Mouse (Mus musculus) bone marrow macrophage, adult 2 months (primary cell): ENCODE data around the gene Mettl17. TPM values are rescaled to one million over a fixed set of nuclear protein-coding genes. Genes with fewer than 3 reads are reported as not detected.
A peak's percentile ranks its signal among the peaks of the same experiment; 100 is the strongest.
"Not testable (repeated sequence)": the region's sequence is repeated elsewhere in the genome, so short reads cannot be mapped to it uniquely, and the experiment has no call there.

Source experiments
- H3K27ac ChIP-seq: 2 replicates; pipeline ENCODE4 v1.5.1; 2012; ENCODE audit warnings: low read depth, low read length; ENCODE audit not compliant: insufficient read depth
- H3K4me1 ChIP-seq: 2 replicates; pipeline ENCODE4 v1.6.1; 2012; ENCODE audit warnings: low read length; ENCODE audit not compliant: control insufficient read depth, insufficient read depth
- H3K4me3 ChIP-seq: 2 replicates; pipeline ENCODE4 v1.5.1; 2012; ENCODE audit warnings: mild to moderate bottlenecking, low read length, moderate library complexity; ENCODE audit not compliant: insufficient read depth
- CTCF ChIP-seq: IDR thresholded peaks from 2 replicates; pipeline ENCODE4 v1.5.1; 2012; ENCODE audit warnings: low read depth, mild to moderate bottlenecking, low read length, moderate library complexity
- POLR2A ChIP-seq: IDR thresholded peaks from 2 replicates; pipeline ENCODE4 v1.6.1; 2012; ENCODE audit warnings: mild to moderate bottlenecking, low read depth, low read length, borderline replicate concordance
- polyA plus RNA-seq: library from polyadenylated mRNA; stranded (reverse); fragments of >200 nt; gene quantifications from 2 replicates; pipeline ENCODE4 v1.2.4, GENCODE M21; 2012; ENCODE audit not compliant: missing spikeins, insufficient read depth, insufficient read length

Gene Mettl17
- 18.6 and 19.4 TPM in 2 replicates for polyA plus RNA-seq

DNA sequence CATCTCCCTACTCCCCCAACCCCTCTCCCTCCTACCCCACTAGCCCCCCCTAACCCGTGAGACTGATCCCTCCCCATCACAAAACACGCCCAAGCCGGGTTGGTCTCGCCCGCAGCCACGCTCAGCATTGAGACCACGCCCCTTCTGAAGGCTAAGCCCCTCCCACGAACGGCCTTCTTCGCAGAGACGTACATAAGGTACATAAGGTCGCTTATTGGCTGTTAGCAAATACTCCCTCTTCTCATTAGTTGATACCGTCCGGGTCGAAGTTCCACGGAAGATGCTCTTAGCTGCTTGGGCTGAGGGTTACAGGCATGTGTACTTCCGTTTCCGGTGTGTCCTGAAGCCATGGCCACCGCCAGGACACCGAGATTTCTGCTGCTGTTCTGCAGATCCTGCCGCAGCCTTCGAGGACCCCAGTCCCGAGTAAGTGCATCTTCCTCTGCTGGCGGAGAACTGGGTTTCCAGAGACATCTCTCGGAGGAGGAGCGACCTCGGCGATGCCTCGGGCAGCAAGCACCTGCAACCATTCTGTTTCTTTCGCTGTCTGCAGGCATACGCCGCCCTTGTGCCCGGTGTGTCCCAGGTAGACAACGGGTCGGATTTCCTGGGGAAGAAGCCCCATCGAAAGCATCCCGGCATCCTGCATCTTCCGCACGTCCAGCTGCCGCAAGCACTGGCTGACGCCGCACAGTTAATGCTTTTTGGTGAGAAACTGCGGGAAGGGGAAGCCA lies at the start of gene Mettl17:
Mettl17 (plus strand) TSS at position 245 of the 734 bp plus-strand sequence.
- TF ChIP-seq POLR2A (no peak; the same call in 1 of the 2 replicates), CTCF (no peak)
- Histone ChIP-seq H3K4me1 (peaks cover 4% of the 10 kb centered on the region; the same call in 1 of the 2 replicates), H3K4me3 (peak within 1 kb of the TSS; percentile 88), H3K27ac (peak within 1 kb of the TSS; percentile 61)

DNA sequence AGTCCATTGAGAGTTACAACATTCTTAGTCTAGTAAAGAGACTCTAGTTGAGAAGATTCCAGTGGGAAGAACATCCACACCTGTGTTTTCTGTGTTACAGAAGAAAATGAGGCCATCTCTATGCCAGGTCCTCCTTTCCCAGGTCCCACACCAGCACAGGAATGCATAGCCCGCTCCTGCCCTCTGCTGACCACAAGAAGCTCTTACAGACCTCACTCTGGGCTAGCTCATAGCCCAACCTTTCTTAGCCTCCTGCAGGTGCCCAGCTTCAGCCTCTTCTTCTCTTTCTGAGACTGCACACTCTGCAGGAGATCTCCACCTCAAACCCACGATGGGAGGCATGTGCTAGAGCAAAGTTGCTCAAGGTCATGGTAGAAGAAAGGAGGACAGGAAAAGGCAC lies 46.2 kb upstream of the Mettl17 start:
- H3K4me1 ChIP-seq, result peaks cover 21% of the 10 kb centered on the region

DNA sequence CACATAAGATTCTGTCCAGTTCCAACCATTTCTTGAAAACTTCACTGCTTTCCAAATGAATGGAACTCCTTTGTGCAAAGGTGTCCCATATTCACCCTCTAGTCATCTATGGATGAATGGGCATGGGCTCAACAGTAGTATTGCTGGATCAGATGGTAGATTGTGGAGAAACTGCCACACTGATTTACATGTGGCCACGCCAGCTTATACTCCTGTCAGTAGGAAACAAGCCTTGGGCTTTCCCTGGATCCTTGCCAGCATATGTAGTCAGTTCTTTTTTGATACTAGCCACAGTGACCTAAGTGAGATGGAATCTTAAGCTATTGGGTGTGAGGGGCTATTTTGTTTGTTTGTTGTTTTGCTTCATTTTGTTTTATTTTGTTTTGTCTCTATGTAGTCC lies 42.4 kb upstream of the Mettl17 start:
- Histone ChIP-seq H3K27ac (no peak overlapping the region), H3K4me1 (peaks cover 28% of the 10 kb centered on the region), H3K4me3 (no peak overlapping the region)
- TF ChIP-seq CTCF (no peak), POLR2A (no peak)

More for the DNA sequence above, 46.2 kb upstream of the Mettl17 start:
- H3K4me3 ChIP-seq, H3K27ac ChIP-seq: not testable (repeated sequence)

DNA sequence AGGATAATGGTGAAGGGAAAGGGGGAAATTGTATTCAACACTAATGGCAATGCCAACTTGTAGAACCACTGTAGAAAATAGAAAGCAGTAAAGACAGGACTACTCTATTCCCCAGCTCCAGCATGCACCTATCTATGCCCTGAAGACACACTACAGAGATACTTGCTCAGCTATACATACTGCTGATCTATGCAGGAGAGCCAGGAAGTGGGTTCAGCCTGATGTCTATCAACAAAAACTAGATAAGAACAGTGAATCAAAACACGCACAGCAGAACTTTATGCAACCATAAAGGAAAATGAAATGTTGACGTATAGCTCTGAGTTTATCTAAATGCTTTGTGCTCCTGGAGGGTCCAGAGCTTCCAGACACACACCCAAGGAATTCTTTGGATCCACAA lies 41.9 kb upstream of the Mettl17 start:
- peaks cover 28% of the 10 kb centered on the region for H3K4me1 ChIP-seq
- H3K4me3 ChIP-seq, result no peak overlapping the region
- no peak for TF ChIP-seq CTCF
- no peak overlapping the region for H3K27ac ChIP-seq

DNA sequence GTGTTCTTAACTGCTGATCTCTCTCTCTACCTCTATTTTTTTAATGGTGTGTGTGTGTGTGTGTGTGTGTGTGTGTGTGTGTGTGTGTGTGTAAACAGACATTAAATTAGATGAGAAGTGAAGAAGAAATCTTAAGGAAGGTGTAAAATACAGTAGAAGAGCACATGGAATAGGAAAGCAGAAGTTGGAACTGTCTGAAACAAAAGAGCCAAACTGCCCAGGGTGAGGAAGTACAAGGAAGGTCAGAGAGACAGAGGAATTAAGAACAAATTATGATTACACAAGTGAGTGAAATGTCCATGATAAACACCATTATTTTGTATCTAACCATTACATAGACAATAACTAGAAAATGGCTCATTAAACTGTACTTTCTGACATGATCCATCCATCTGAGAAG lies 40.8 kb upstream of the Mettl17 start:
- Histone ChIP-seq H3K27ac (no peak overlapping the region), H3K4me1 (peaks cover 28% of the 10 kb centered on the region), H3K4me3 (no peak overlapping the region)
- TF ChIP-seq CTCF (no peak), POLR2A (no peak)

DNA sequence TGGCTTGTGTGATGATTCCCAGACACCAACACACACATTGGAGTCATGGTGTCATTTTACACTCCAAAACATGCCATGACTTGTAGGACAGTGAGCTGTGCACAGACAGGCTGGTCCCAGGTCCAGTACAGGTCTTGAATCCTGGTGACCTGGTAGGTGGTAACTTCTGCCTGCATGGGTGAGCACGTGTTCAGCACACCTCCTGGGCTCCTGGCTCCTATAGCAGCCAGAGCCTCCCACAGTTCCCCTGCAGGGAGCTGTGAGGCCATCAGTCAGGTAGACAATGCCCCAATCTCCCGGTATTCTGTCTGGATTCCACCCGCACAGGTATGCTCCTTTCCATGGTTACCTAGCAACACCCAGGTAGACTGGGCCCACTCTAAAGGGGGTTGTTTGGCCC lies 38.1 kb upstream of the Mettl17 start:
- Histone ChIP-seq H3K27ac (no peak overlapping the region), H3K4me1 (peaks cover 25% of the 10 kb centered on the region), H3K4me3 (no peak overlapping the region)
- TF ChIP-seq CTCF (no peak), POLR2A (no peak)

DNA sequence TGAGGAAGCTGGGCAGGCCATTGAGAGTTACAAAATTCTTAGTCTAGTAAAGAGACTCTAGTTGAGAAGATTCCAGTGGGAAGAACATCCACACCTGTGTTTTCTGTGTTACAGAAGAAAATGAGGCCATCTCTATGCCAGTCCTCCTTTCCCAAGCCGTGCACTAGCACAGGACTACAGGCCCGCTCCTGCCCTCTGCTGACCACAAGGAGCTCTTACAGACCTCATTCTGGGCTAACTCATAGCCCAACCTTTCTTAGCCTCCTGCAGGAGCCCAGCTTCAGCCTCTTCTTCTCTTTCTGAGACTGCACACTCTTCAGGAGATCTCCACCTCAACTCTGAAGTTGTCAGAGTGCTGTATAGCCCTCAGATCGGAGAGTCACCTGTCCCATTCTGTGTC lies 33.6 kb upstream of the Mettl17 start:
- not testable (repeated sequence) for H3K4me3 ChIP-seq, H3K27ac ChIP-seq, H3K4me1 ChIP-seq
- TF ChIP-seq CTCF, result peak; percentile 23; the same call in 1 of the 2 replicates

DNA sequence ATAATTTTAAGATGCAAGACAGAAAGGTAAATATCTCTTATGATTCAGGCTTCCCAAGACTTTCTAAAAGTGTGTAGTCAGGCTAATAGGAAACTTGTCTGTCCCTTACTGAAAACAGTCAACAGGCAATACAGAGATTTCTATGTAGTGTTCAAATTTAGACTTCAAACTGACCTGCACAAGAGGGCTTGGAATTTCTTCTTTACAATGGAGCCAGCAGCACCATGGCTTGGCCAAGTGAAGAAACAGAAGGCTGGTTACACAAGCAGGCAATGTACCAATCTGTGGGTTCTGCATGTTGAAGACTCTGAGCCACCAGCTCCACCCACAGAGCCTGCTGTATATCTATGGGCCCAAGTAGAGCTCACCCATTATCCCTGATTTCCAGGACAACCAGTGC lies 31.2 kb upstream of the Mettl17 start, which contains the start of gene Ear6:
Ear6 (plus strand) TSS at position 301 of the 400 bp plus-strand sequence.
- TF ChIP-seq POLR2A, result no peak
- no peak for TF ChIP-seq CTCF
- Histone ChIP-seq H3K27ac (no peak within 1 kb of the TSS), H3K4me1 (no peaks in the 10 kb centered on the region), H3K4me3 (no peak within 1 kb of the TSS)

DNA sequence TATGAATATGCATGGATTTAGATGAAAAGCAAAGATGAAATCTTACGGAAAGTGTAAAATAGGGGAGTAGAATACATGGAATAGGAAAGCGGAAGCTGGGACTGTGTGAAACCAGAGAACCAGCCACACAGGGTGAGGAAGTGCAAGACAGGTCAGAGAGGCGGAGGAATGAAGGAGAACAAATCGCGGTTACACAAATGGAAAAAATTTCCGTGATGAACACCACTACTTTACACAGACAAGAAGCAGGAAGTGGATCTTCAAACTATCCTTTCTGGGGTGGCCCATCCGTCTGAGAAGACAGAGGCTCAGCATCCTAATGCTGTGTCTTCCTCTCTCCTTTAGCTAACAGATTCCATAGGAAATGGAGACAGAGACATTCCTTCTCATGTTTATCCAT lies 29.4 kb upstream of the Mettl17 start:
- not testable (repeated sequence) for H3K4me1 ChIP-seq, H3K27ac ChIP-seq, H3K4me3 ChIP-seq

DNA sequence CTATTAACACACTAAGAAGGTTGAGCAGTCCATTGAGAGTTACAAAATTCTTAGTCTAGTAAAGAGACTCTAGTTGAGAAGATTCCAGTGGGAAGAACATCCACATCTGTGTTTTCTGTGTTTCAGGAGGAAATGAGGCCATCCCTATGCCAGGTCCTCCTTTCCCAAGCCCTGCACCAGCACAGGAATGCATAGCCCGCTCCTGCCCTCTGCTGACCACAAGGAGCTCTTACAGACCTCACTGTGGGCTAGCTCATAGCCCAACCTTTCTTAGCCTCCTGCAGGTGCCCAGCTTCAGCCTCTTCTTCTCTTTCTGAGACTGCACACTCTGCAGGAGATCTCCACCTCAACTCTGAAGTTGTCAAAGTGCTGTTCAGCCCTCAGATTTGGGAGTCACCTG lies 21.0 kb upstream of the Mettl17 start:
- H3K4me3 ChIP-seq, H3K4me1 ChIP-seq, H3K27ac ChIP-seq: not testable (repeated sequence)

DNA sequence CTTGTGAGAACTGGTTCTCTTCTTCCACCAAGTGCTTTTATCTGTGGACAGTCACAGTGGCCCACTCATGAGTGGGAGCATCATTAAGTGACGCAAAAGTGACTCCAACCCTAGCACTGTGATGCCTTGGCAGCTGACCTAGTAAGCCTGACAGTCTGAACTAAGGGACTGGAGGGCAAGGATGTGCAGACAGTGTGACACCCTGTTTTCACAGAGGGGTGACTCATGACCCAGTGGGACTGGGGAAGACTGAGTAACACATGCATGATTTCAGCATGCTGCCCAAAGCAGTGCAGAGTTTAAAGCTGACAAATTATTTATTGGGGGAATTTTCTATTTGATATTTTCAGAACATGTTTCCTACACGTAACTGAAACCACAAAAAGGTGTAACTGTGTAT lies 13.9 kb upstream of the Mettl17 start:
- Histone ChIP-seq H3K4me3 (no peak overlapping the region), H3K27ac (no peak overlapping the region), H3K4me1 (0 out of 2 replicates have a peak, but pooled peaks cover 2% of the 10 kb centered on the region)
- TF ChIP-seq CTCF (no peak), POLR2A (no peak)
